Mouse (Mus musculus) lung, postnatal 0 days (tissue): Measurements from ENCODE around the gene Crocc2. TPM values are rescaled to one million over a fixed set of nuclear protein-coding genes. Genes with fewer than 3 reads are reported as not detected.

ENCODE experiments used
- ATAC-seq: fragments of 200-750 bp; cut with Nextera tagmentation; 2 replicates; pipeline ENCODE4 v1.8.0; 2017; ENCODE audit warnings: moderate library complexity
- DNase-seq: peaks from one replicate; pipeline ENCODE4 v3.0.0-alpha.2; 2016; ENCODE audit warnings: low spot score
- H3K27ac ChIP-seq: fragments of 300-500 bp; sonication (generic); 2 replicates; pipeline ENCODE4 v1.5.1; 2014; ENCODE audit warnings: antibody characterized with exemption, mild to moderate bottlenecking, low read length, mixed read lengths
- H3K27me3 ChIP-seq: fragments of 300-500 bp; sonication (generic); replicated peaks from 2 replicates; pipeline ENCODE4 v1.6.1; 2014; ENCODE audit warnings: low read length, mixed read lengths; ENCODE audit not compliant: insufficient read depth
- H3K36me3 ChIP-seq: fragments of 300-500 bp; sonication (generic); 2 replicates; pipeline ENCODE4 v1.6.1; 2014; ENCODE audit warnings: low read length, mixed read lengths; ENCODE audit not compliant: insufficient read depth
- H3K4me1 ChIP-seq: fragments of 300-500 bp; sonication (generic); 2 replicates; pipeline ENCODE4 v1.6.1; 2014; ENCODE audit warnings: antibody characterized with exemption, low read depth, low read length, mixed read lengths; ENCODE audit not compliant: insufficient read depth
- H3K4me2 ChIP-seq: fragments of 300-500 bp; sonication (generic); replicated peaks from 2 replicates; pipeline ENCODE4 v1.6.1; 2014; ENCODE audit warnings: low read depth, mild to moderate bottlenecking, low read length, moderate library complexity, mixed read lengths
- H3K4me3 ChIP-seq: fragments of 300-500 bp; sonication (generic); 2 replicates; pipeline ENCODE4 v1.5.1; 2014; ENCODE audit warnings: low read depth, low read length
- H3K9ac ChIP-seq: fragments of 300-500 bp; sonication (generic); replicated peaks from 2 replicates; pipeline ENCODE4 v1.6.1; 2014; ENCODE audit warnings: low read depth, mild to moderate bottlenecking
- H3K9me3 ChIP-seq: fragments of 300-500 bp; sonication (generic); 2 replicates; pipeline ENCODE4 v1.6.1; 2016; ENCODE audit warnings: low read length, mixed read lengths
- CTCF ChIP-seq: IDR thresholded peaks from 2 replicates; pipeline ENCODE4 v1.5.1; 2016; ENCODE audit warnings: antibody characterized with exemption, mild to moderate bottlenecking
- EP300 ChIP-seq: IDR thresholded peaks from 2 replicates; pipeline ENCODE4 v1.6.1; 2016; ENCODE audit warnings: antibody characterized with exemption, mild to moderate bottlenecking, control low read depth
- WGBS: fragments of 180-500 bp; shearing (Covaris S2); extraction: QIAGEN DNeasy Blood & Tissue Kit; methylation state at CpG from one replicate; pipeline ENCODE4 v1.1.7; 2014; 5-methylcytosine and 5-hydroxymethylcytosine counted together
- polyA plus RNA-seq: library from polyadenylated mRNA; unstranded; fragments of >200 nt; fragmentation: Nextera tagmentation; extraction: Ambion mirVana; gene quantifications from 2 replicates; pipeline ENCODE4 v1.2.1, GENCODE M21; 2015

The Crocc2 gene
- polyA plus RNA-seq, 1 experiment from 2014 or later, result 1.3 TPM

DNA sequence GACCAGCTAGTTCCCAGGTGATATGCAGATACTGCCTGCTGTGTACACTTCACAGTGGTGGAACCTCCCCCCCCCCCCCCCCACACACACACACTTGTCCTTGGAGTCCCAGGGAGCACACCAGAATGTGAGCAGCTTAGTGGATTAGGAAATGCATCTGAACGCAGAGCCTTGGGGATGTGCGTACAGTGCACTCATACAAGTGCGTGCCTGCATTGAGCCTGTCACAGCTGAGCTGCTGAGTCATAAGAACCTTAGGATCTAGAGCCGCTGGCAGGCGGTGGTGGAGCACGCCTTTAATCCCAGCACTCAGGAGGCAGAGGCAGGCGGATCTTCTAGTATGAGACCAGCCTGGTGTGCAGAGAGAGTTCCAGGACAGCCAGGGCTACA, 59.4 kb downstream of the Crocc2 start:
- no peaks in the 10 kb centered on the region for H3K36me3 ChIP-seq
- no peak overlapping the region for H3K9ac ChIP-seq
- DNase-seq, result no peak
- H3K27me3 ChIP-seq, result no peaks in the 10 kb centered on the region
- 87% methylated on average over 7 of the region's 7 CpGs for WGBS
- H3K4me1 ChIP-seq, result peaks cover 5% of the 10 kb centered on the region
- no peak overlapping the region for H3K4me3 ChIP-seq
- TF ChIP-seq EP300 (no peak), CTCF (no peak)
- H3K4me2 ChIP-seq, result no peak overlapping the region
- no peak overlapping the region for H3K27ac ChIP-seq
- no peak for ATAC-seq
- H3K9me3 ChIP-seq, result no peaks in the 10 kb centered on the region

DNA sequence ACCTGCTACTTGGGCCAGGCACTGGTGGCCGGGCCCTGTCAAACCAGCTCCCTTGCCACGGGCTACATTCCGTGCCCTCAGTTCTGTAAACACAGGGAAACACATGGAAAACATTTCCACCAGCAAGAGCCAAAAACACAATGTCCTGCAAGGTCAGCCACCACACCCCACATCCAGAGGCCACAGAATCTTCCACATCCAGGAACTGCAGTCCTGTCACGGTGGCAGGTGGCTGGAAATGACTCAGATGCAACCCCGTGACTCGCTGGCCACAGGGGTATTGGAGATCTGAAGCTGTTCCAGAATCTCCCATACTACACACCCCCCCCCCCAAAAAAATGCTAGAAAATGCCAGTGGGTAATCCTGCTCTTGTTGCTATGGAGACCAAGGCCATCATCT, 60.7 kb downstream of the Crocc2 start:
- WGBS, result 42% methylated on average over 6 of the region's 6 CpGs
- ATAC-seq (0 out of 2 replicates have a peak, but pooled peaks have one; percentile 21), DNase-seq (peak; percentile 32)
- Histone ChIP-seq H3K4me2 (no peak overlapping the region), H3K27me3 (no peaks in the 10 kb centered on the region), H3K9ac (no peak overlapping the region), H3K36me3 (no peaks in the 10 kb centered on the region), H3K4me1 (peaks cover 5% of the 10 kb centered on the region), H3K27ac (no peak overlapping the region), H3K9me3 (no peaks in the 10 kb centered on the region), H3K4me3 (no peak overlapping the region)
- no peak for TF ChIP-seq EP300
- no peak for TF ChIP-seq CTCF

DNA sequence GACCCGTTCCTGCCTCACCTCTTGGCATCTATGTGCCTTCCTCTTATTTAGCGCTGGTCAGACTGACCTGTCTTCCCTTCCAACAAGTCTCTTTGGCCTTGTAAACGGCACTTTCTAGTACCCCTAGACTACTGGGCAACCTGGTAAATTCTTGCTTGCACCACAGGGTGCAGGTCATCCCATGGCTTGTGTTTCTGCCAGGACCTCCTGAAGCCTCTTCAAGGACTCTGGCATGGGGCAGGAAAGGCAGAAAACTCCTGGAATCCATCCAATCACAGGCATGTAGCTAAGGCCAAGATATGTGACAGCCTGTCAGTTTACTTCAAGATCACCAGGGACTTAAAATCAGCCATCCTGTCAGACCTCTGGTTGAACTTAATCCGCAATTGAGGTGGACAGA, 61.1 kb downstream of the Crocc2 start:
- no peak overlapping the region for H3K4me3 ChIP-seq
- ATAC-seq, result no peak
- no peak for TF ChIP-seq EP300
- TF ChIP-seq CTCF, result no peak
- H3K36me3 ChIP-seq, result no peaks in the 10 kb centered on the region
- no peak overlapping the region for H3K27ac ChIP-seq
- no peak overlapping the region for H3K9ac ChIP-seq
- DNase-seq, result no peak
- peaks cover 5% of the 10 kb centered on the region for H3K4me1 ChIP-seq
- no peaks in the 10 kb centered on the region for H3K9me3 ChIP-seq
- WGBS, result 69% methylated on average over 4 of the region's 4 CpGs
- no peak overlapping the region for H3K4me2 ChIP-seq
- no peaks in the 10 kb centered on the region for H3K27me3 ChIP-seq

DNA sequence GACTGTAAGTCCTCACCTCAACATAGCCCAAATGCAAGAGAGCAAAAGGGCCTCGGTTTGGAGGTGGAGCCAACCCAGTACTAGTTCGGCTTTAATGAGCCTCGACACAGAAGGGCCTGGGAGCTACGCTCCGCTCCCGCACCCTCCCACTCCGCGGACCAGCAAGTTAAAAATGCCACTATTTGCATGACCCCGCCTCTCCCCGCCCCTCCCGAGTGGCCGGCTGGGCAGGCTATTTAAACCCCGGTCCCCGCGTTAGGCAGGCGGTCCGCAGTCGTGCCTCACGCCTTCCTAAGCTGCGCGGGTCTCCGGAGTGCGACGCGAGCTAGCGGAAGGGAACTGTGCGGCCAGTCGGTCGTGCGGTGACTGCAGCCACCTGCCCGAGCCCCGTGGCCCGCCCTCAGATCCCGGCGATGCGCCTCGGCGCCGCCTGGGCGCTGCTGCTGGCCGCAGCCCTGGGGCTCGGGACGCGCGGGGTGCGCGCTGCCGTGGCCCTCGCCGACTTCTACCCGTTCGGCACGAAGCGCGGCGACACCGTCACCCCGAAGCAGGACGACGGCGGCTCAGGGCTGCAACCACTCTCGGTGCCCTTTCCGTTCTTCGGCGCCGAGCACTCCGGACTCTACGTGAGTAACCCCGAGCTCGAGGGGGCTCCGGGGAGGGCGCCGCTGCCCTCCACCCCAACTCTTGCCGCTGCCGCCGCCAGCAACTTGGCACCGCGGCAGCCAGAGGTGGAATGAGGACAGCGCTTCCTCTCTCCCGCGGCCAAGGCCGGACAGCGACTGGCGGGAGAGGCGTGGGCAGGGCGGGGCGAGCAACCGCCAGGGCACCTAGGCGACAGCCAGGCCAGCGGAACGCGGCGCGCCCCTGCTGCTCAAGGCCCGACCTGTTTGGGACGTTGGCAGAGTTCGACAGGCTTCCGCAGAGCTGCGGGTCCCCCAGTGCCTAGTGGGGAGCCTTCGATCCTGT, 67.3 kb downstream of the Crocc2 start, which contains the start of gene Sned1:
Gene Sned1 (plus strand): TSS at position 266 of the 969 bp plus-strand sequence.
- no peak for TF ChIP-seq EP300
- peak; percentile 6; the same call in 1 of the 2 replicates for TF ChIP-seq CTCF
- Histone ChIP-seq H3K4me2 (peak within 1 kb of the TSS; percentile 96), H3K9ac (peak within 1 kb of the TSS; percentile 46), H3K9me3 (no peaks in the 10 kb centered on the region), H3K36me3 (no peaks in the 10 kb centered on the region), H3K4me1 (peaks cover 17% of the 10 kb centered on the region; the same call in 1 of the 2 replicates), H3K27ac (peak within 1 kb of the TSS; percentile 81), H3K4me3 (peak within 1 kb of the TSS; percentile 59), H3K27me3 (no peaks in the 10 kb centered on the region)
- WGBS, result 3% methylated on average over 85 of the region's 100 CpGs
- peak; percentile 95 for DNase-seq
- ATAC-seq, result peak; percentile 93

DNA sequence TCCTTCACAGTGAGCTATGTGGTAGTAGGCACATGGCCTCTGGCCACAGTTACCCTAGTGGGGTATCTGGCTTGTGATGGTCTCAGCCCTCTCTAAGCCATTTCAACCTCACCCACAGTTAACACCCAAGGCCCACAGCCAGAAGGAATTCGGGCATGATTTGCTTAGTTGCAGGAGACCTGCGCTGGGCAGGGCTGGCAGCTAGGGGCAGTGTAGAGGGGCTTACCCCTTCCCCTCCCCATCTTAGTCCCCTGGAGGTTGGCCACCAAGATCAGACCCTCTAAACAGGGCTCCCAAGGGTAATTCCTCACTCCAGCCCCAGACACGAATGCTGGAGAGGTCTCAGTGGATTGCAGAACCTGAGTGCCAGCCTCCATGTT, 68.0 kb downstream of the Crocc2 start:
- no peaks in the 10 kb centered on the region for H3K27me3 ChIP-seq
- ATAC-seq (no peak), DNase-seq (peak; percentile 46)
- 3% methylated on average over 3 of the region's 3 CpGs for WGBS
- H3K36me3 ChIP-seq, result no peaks in the 10 kb centered on the region
- H3K9me3 ChIP-seq, result no peaks in the 10 kb centered on the region
- peak overlapping the region; percentile 96 for H3K4me2 ChIP-seq
- H3K4me3 ChIP-seq, result peak overlapping the region; percentile 59
- peak overlapping the region; percentile 46 for H3K9ac ChIP-seq
- peaks cover 17% of the 10 kb centered on the region; the same call in 1 of the 2 replicates for H3K4me1 ChIP-seq
- peak overlapping the region; percentile 81; the same call in 1 of the 2 replicates for H3K27ac ChIP-seq
- TF ChIP-seq EP300 (no peak), CTCF (peak; percentile 60)

DNA sequence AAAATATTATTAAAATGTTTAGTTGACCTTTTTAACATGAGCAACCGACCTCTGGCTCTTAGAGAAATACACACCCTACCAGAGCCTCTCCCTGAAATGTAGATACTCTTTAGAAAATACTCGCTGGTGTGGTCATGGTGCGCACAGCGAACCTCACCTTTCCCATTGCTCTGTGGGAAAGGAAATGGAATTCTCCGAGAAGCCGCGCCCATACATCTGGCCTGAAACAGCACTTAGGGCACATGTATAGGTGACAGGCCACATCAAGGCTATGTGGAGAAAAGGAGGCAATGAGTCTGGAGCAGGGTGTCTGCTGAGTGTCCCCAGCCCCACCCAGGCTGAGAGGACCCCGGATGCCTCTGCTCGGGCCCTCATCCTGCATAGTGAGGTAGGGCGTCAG, 69.2 kb downstream of the Crocc2 start:
- Histone ChIP-seq H3K4me3 (no peak overlapping the region), H3K4me1 (peaks cover 17% of the 10 kb centered on the region; the same call in 1 of the 2 replicates), H3K9me3 (no peaks in the 10 kb centered on the region), H3K27me3 (no peaks in the 10 kb centered on the region), H3K4me2 (no peak overlapping the region), H3K36me3 (no peaks in the 10 kb centered on the region), H3K9ac (no peak overlapping the region), H3K27ac (no peak overlapping the region)
- no peak for ATAC-seq
- no peak for DNase-seq
- 79% methylated on average over 10 of the region's 10 CpGs for WGBS
- no peak for TF ChIP-seq EP300
- no peak for TF ChIP-seq CTCF
